Mouse (Mus musculus) forebrain, postnatal 0 days (tissue): ENCODE measurements around the gene Cib2. TPM values are rescaled to one million over a fixed set of nuclear protein-coding genes. Genes with fewer than 3 reads are reported as not detected.

Experiments used
- ATAC-seq: fragments of 200-750 bp; cut with Nextera tagmentation; 2 replicates; pipeline ENCODE4 v1.8.0; 2017; ENCODE audit warnings: mild to moderate bottlenecking, moderate library complexity
- DNase-seq: peaks from one replicate; pipeline ENCODE4 v3.0.0-alpha.2; 2015
- H3K27ac ChIP-seq: fragments of 300-500 bp; sonication (generic); 2 replicates; pipeline ENCODE4 v1.5.1; 2014; ENCODE audit warnings: low read depth, mild to moderate bottlenecking, antibody characterized with exemption, low read length, moderate library complexity, mixed read lengths
- H3K27me3 ChIP-seq: fragments of 300-500 bp; sonication (generic); 2 replicates; pipeline ENCODE4 v1.6.1; 2014; ENCODE audit warnings: mild to moderate bottlenecking, low read length, mixed read lengths; ENCODE audit not compliant: insufficient read depth
- H3K36me3 ChIP-seq: fragments of 300-500 bp; sonication (generic); 2 replicates; pipeline ENCODE4 v1.6.1; 2014; ENCODE audit warnings: mild to moderate bottlenecking, moderate library complexity; ENCODE audit not compliant: insufficient read depth
- H3K4me1 ChIP-seq: fragments of 300-500 bp; sonication (generic); 2 replicates; pipeline ENCODE4 v1.6.1; 2014; ENCODE audit warnings: antibody characterized with exemption; ENCODE audit not compliant: insufficient read depth
- H3K4me2 ChIP-seq: fragments of 300-500 bp; sonication (generic); 2 replicates; pipeline ENCODE4 v1.6.1; 2014; ENCODE audit warnings: low read depth, mild to moderate bottlenecking, moderate library complexity
- H3K4me3 ChIP-seq: fragments of 300-500 bp; sonication (generic); 2 replicates; pipeline ENCODE4 v1.5.1; 2014; ENCODE audit warnings: low read depth, low read length, mixed read lengths
- H3K9ac ChIP-seq: fragments of 300-500 bp; sonication (generic); 2 replicates; pipeline ENCODE4 v1.6.1; 2014; ENCODE audit warnings: mild to moderate bottlenecking
- H3K9me3 ChIP-seq: fragments of 300-500 bp; sonication (generic); 2 replicates; pipeline ENCODE4 v1.6.1; 2016; ENCODE audit warnings: low read length
- CTCF ChIP-seq: sonication (generic); IDR thresholded peaks from 2 replicates; pipeline ENCODE4 v1.5.1; 2016; ENCODE audit warnings: antibody characterized with exemption, control low read depth, low read depth
- WGBS: fragments of 180-500 bp; shearing (Covaris S2); extraction: QIAGEN DNeasy Blood & Tissue Kit; methylation state at CpG from one replicate; pipeline ENCODE4 v1.1.7; 2014; 5-methylcytosine and 5-hydroxymethylcytosine counted together
- polyA plus RNA-seq: library from polyadenylated mRNA; unstranded; fragments of >200 nt; fragmentation: Nextera tagmentation; extraction: Ambion mirVana; gene quantifications from 2 replicates; pipeline ENCODE4 v1.2.1, GENCODE M21; 2015
- total RNA-seq: library from RNA; depleted of rRNA; stranded (reverse); fragments of >200 nt; gene quantifications from 2 replicates; pipeline ENCODE4 v1.2.3, GENCODE M21; 2014

Gene Cib2
- total and polyA plus RNA-seq, 2 experiments from 2014 or later, result 56.7 to 66.5 TPM

- 62% methylated on average over 4 of the region's 4 CpGs for WGBS
- Histone ChIP-seq H3K4me2 (no peak overlapping the region), H3K36me3 (no peaks in the 10 kb centered on the region), H3K9ac (no peak overlapping the region), H3K9me3 (no peaks in the 10 kb centered on the region), H3K4me3 (no peak overlapping the region), H3K27me3 (no peaks in the 10 kb centered on the region), H3K27ac (no peak overlapping the region), H3K4me1 (no peaks in the 10 kb centered on the region)
- TF ChIP-seq CTCF, result no peak
- DNase-seq (no peak), ATAC-seq (no peak)
These were observed 6.9 kb upstream of the Cib2 start for GRCm38 (mm10) chr9:54566958-54567357.

DNA sequence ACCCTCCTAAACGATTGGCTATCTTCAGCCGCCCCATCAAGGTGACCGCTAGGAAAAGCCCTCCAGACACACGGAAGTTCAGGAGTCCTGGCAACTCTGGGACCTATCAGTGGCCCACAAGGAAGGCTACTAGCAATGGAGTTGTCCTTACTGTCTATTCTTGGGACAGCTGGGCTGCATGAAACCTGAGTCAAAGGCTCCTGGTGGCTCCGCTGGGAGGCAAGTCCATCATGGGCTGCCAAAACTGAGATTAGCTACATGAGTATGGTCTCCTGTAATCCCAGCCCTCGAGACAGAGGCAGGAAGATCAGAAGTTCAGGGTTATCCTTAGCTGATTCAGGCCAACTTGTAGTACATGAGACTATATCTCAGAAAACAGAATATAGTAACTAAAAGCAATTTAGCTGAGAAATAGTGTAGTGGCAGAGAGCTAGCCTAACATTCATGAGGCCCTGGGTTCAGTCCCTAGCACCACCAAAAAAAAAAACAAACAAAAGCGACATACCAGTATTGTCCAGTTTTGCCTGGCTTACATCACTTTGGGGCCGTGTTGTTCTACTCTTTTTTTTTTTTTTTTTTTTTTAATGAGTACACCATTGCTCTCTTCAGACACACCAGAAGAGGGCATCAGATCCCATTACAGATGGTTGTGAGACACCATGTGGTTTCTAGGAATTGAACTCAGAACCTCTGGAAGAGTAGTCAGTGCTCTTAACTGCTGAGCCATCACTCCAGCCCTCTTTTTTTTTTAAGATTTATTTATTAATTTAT is 998 bp upstream of the Cib2 start:
- H3K4me1 ChIP-seq, result peaks cover 5% of the 10 kb centered on the region; the same call in 1 of the 2 replicates
- no peaks in the 10 kb centered on the region for H3K27me3 ChIP-seq
- no peak for ATAC-seq
- DNase-seq, result no peak
- no peaks in the 10 kb centered on the region for H3K36me3 ChIP-seq
- no peak for TF ChIP-seq CTCF
- no peak overlapping the region for H3K4me2 ChIP-seq
- H3K9me3 ChIP-seq, result no peaks in the 10 kb centered on the region
- H3K9ac ChIP-seq, result no peak overlapping the region
- no peak overlapping the region for H3K27ac ChIP-seq
- 85% methylated on average over 8 of the region's 8 CpGs for WGBS
- no peak overlapping the region for H3K4me3 ChIP-seq

- Histone ChIP-seq H3K4me1 (peaks cover 5% of the 10 kb centered on the region; the same call in 1 of the 2 replicates), H3K36me3 (no peaks in the 10 kb centered on the region; the same call in 1 of the 2 replicates), H3K4me2 (no peak overlapping the region), H3K9me3 (no peaks in the 10 kb centered on the region), H3K27ac (no peak overlapping the region), H3K27me3 (no peaks in the 10 kb centered on the region), H3K4me3 (no peak overlapping the region), H3K9ac (no peak overlapping the region)
- DNase-seq, result no peak
- 79% methylated on average over 8 of the region's 8 CpGs for WGBS
- no peak for TF ChIP-seq CTCF
- ATAC-seq, result no peak
These were observed 1.3 kb downstream of the Cib2 start for GRCm38 (mm10) chr9:54558731-54559130.

GRCm38 (mm10) chr9:54555044-54555443 is 5.0 kb downstream of the Cib2 start:
- ATAC-seq, result no peak
- WGBS, result 66% methylated on average over 2 of the region's 2 CpGs

GRCm38 (mm10) chr9:54552409-54552808 is 7.6 kb downstream of the Cib2 start:
- Histone ChIP-seq H3K4me2 (no peak overlapping the region), H3K27ac (no peak overlapping the region), H3K36me3 (peaks cover 4% of the 10 kb centered on the region), H3K4me1 (no peaks in the 10 kb centered on the region), H3K9me3 (no peaks in the 10 kb centered on the region), H3K9ac (no peak overlapping the region), H3K27me3 (no peaks in the 10 kb centered on the region), H3K4me3 (no peak overlapping the region)
- ATAC-seq (no peak), DNase-seq (no peak)
- TF ChIP-seq CTCF, result peak; percentile 35; the same call in 1 of the 2 replicates
- WGBS, result 35% methylated on average over 5 of the region's 5 CpGs

More at GRCm38 (mm10) chr9:54555044-54555443, 5.0 kb downstream of the Cib2 start:
- no peak for TF ChIP-seq CTCF
- no peaks in the 10 kb centered on the region for H3K27me3 ChIP-seq
- no peaks in the 10 kb centered on the region; the same call in 1 of the 2 replicates for H3K36me3 ChIP-seq
- H3K4me2 ChIP-seq, result no peak overlapping the region
- no peaks in the 10 kb centered on the region for H3K9me3 ChIP-seq
- no peak overlapping the region for H3K4me3 ChIP-seq
- H3K9ac ChIP-seq, result no peak overlapping the region
- DNase-seq, result no peak
- H3K4me1 ChIP-seq, result peaks cover 5% of the 10 kb centered on the region; the same call in 1 of the 2 replicates
- no peak overlapping the region for H3K27ac ChIP-seq

DNA sequence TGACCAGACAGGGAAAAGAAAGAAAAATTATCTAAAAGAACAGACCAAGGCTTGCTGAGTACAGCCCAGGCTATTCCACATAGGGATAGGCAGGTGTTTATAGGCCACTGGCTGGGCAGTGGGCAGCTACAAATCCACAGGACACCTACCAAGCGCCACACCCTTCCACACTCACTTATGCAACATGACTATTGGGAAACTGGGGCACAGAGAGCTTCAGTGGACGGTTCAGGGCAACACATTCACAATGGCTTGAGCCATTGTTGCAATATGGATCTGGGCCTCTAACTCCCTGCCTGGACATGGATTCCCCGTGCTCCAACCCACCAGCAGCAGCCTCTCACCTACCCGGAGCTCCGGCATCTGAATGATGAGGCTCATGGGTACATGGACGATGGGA is 10.6 kb downstream of the Cib2 start:
- no peaks in the 10 kb centered on the region for H3K27me3 ChIP-seq
- no peak overlapping the region for H3K4me3 ChIP-seq
- H3K9me3 ChIP-seq, result no peaks in the 10 kb centered on the region
- DNase-seq (no peak), ATAC-seq (no peak)
- H3K4me2 ChIP-seq, result no peak overlapping the region
- H3K36me3 ChIP-seq, result peaks cover 24% of the 10 kb centered on the region
- no peaks in the 10 kb centered on the region for H3K4me1 ChIP-seq
- no peak overlapping the region for H3K27ac ChIP-seq
- H3K9ac ChIP-seq, result no peak overlapping the region
- TF ChIP-seq CTCF, result no peak
- WGBS, result 88% methylated on average over 6 of the region's 6 CpGs

DNA sequence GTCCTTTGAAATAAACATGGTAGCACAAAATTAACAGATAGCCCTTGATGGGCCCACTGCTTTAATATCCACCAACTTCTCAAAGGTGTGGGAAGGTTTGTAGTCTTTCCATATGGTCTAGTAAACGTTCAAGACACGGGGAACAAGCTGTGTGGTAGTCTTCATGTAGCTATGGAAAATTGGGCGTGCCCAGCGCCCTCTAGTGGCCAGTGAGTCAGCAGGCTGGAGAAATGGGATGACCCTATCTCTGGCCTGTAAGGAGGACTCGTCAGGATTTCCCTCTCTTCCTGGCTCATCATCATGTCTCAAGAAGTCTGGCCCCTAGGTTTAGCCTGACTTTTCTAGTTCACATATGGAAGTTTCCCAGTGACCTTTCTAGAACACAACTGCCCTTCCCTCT is 12.5 kb downstream of the Cib2 start:
- WGBS, result 14% methylated on average over 5 of the region's 5 CpGs

More for the DNA sequence above, 12.5 kb downstream of the Cib2 start:
- no peaks in the 10 kb centered on the region for H3K4me1 ChIP-seq
- H3K27me3 ChIP-seq, result no peaks in the 10 kb centered on the region
- peaks cover 28% of the 10 kb centered on the region; the same call in 1 of the 2 replicates for H3K36me3 ChIP-seq
- no peak overlapping the region for H3K4me2 ChIP-seq
- H3K27ac ChIP-seq, result no peak overlapping the region
- 0 out of 2 replicates have a peak, but pooled peaks have one; percentile 18 for ATAC-seq
- no peak for DNase-seq
- H3K9me3 ChIP-seq, result no peaks in the 10 kb centered on the region
- H3K4me3 ChIP-seq, result no peak overlapping the region
- peak; percentile 73 for TF ChIP-seq CTCF
- H3K9ac ChIP-seq, result no peak overlapping the region
